Mouse (Mus musculus) heart, adult 18-20 months (tissue): ENCODE results near the gene Angptl4. TPM values are rescaled to one million over a fixed set of nuclear protein-coding genes. Genes with fewer than 3 reads are reported as not detected.

Source experiments
- DNase-seq, 2 experiments: peaks; one replicate each; pipeline ENCODE4 v3.0.0; 2021 to 2022; ENCODE audit warnings: mixed read lengths in 1 of 2
- total RNA-seq, 2 experiments: library from RNA; stranded (reverse); gene quantifications; 2 replicates each; pipeline ENCODE4 v1.2.3; 2021

Gene Angptl4
- total RNA-seq, 2 experiments from 2014 or later: 5.5 to 12.2 TPM

DNA sequence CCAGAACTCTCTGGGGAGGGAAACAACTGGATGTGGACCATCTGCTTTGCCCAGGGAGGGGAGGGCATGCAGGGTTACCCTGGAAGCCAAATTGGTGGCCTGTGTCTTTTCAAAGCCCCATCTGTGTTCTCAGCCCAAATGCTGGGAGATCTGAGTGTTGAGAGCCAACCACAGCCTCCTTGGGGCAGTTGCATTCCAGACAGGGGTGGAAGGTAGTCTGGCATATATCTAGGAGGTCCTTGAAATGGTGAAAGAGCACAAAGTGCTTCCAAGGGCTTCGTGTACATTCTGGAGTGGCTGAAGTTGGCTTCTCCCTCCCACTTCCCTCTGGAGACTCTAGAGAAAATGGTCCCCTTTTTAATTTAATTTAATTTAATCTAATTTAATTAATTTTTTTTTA lies 23.1 kb upstream of the Angptl4 start:
- DNase-seq: no peak

- DNase-seq: no peak
Observed at GRCm38 (mm10) chr17:33804205-33804604, 22.6 kb upstream of the Angptl4 start.

- DNase-seq: no peak
Observed at GRCm38 (mm10) chr17:33802221-33802620, 20.6 kb upstream of the Angptl4 start.

DNA sequence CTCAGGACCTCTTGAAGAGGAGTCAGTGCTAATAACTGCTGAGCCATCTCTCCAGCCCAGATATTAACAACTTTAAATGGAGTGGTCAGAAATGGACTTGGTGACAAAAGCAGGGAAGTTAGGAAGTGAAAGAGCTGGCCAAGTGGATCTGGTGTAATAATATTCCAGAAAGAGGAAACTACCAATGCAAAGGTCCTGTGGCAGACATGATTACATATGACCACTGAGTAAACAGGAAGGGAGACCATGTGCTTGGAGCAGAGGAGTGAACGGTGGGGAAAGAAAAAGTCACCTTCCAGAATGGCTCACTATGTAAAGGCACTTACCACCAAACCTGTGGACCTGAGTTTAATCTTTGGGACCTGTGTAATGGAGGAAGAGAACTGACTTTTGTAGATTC lies 17.6 kb upstream of the Angptl4 start:
- no peak for DNase-seq

GRCm38 (mm10) chr17:33798306-33798705 lies 16.7 kb upstream of the Angptl4 start:
- peak; percentile 50 to 54 for DNase-seq

- DNase-seq: peak; percentile 23 to 55
Observed at GRCm38 (mm10) chr17:33788732-33789131, 7.1 kb upstream of the Angptl4 start.

- DNase-seq: no peak
Observed at GRCm38 (mm10) chr17:33786375-33786774, 4.7 kb upstream of the Angptl4 start.

GRCm38 (mm10) chr17:33784939-33785338 lies 3.3 kb upstream of the Angptl4 start:
- no peak for DNase-seq

DNA sequence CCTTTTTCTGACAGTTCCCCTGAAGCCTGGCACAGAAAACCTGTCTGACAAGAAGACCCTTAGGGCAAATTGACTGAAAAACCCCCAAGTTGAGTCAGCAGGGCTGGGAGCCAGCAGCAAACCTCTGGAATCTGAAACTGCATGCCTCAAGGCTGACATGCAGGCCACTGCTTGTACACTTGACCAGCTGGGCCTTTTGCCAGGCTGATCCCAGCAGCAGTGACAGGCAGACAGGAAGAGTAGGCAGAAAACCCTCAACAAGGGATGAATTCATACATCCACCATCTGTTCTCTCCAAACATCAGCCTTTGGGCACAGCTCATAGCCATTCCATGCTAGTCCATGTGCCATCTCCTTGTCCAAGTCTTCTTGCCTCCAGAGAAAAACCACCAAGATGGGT lies 1.8 kb upstream of the Angptl4 start:
- DNase-seq: peak; percentile 88 to 92

DNA sequence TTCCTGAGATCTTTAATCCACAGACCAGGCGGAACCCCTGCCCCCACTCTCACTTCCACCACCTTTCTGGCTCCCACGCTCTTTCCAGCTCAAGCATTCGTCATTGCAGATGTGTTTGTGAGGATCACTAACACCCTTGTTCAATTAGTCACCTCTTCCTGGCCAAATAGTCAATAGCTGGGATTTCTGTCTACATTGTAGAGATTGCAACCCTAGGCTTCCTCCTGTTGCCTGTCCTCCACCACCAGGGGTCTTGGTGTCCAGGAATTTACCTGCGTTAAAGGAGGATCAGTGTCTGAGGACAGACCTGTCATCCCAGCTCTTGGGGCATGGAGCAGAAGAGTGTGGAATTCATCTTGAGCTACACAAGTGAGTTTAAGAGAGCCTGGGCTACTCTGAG lies 437 bp upstream of the Angptl4 start:
- DNase-seq: no peak

GRCm38 (mm10) chr17:33780431-33780830 lies 1.2 kb downstream of the Angptl4 start:
- DNase-seq: peak in 1 of 2 experiments; percentile 71

- peak in 1 of 2 experiments; percentile 47 for DNase-seq
Observed at GRCm38 (mm10) chr17:33779967-33780295, 1.7 kb downstream of the Angptl4 start.

- peak; percentile 99 for DNase-seq
Observed at GRCm38 (mm10) chr17:33779271-33779966, 2.2 kb downstream of the Angptl4 start.

DNA sequence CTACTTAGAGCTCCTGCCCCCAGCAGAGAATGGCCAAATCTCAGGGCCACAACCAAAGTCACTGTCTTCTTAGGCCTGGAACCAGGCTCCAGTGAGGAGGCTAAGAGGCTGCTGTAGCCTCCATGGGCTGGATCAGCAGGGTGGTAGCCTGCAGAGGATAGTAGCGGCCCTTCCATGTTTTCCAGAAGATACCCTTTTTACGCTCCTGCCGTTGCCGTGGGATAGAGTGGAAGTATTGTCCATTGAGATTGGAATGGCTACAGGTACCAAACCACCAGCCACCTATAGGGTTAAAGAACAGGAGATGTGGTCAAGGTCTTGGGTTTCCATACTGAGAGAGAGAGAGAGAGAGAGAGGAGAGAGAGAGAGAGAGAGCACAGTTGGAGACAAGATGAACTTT lies 6.3 kb downstream of the Angptl4 start:
- DNase-seq: no peak

DNA sequence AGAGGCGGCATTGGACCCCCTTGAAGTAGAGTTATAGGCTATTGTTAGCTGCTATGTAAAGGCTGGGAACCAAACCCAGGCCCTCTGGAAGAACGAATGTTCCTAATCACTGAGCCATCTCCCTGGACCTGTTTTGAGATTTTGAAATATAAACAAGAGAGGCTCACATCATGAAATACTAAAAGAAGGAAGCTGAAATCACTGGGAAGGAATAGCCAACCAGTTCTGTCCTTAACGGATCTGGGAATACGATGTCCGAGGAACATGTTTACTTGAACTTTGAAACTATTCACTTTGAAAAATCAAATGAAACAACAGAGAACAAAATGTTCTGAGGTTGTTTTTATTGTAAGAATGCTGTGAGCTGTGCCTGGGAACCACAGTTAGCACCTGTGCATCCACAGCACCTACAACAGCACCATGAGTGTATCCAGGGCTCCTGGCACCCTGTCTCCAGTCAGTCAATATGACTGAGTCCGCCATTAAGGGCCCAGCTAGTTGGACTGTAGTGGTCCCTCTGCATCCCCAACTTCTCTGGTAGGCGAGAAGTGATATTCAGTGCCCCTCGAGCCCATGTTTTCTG lies 7.0 kb downstream of the Angptl4 start:
- DNase-seq: no peak

- no peak for DNase-seq
Observed at GRCm38 (mm10) chr17:33773871-33774572, 7.6 kb downstream of the Angptl4 start.

DNA sequence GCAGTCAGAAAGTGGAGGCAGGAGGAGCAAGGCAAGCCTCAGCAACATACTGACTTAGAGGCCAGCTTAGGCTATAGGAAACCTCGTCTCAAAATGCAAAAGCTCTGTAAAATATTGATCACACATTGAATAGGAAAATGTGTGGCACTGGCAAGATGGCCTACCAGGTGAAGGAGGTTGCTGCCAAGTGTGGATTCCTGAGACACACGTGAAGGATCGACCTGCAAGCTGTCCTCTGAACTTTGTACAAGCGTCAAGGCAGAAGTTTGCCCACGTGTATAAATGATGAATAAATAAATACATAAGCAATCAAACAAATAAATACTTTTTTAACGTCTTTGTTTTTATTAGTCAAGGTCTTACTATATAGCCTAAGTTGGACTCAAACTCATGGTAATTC lies 8.2 kb downstream of the Angptl4 start:
- DNase-seq: no peak

GRCm38 (mm10) chr17:33771617-33772016 lies 10.0 kb downstream of the Angptl4 start:
- DNase-seq: no peak

DNA sequence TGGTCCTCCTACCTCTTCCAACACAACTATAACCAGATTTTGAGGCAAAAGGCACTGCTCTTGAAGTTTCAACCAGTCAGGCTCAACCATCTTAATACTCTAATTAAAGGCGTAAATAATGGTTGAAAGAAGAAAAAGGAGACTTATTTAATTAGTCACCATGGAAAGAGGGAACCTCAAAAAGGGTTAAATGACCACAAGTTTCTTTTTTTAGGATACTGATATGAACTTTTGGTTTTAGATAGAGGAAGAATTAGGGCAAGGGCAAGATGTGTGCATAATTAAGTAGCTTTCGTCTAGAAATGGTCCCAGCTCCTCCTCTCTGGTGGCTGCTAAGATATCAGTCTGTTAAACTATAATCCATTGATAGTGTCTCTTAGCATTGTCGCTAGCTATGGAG lies 15.2 kb downstream of the Angptl4 start:
- DNase-seq: no peak

GRCm38 (mm10) chr17:33760255-33761165 lies 21.1 kb downstream of the Angptl4 start, which contains the start of gene Rab11b:
TSS of gene Rab11b (minus strand) at chr17:33760530.
- peak; percentile 100 for DNase-seq

GRCm38 (mm10) chr17:33759767-33760254 lies 21.8 kb downstream of the Angptl4 start:
- peak; percentile 96 to 98 for DNase-seq

GRCm38 (mm10) chr17:33757231-33757630 lies 24.4 kb downstream of the Angptl4 start:
- peak; percentile 51 to 75 for DNase-seq
